Mouse (Mus musculus) frontal cortex, postnatal 14 days (tissue): Measurements from ENCODE around the gene Cd84.
"Not testable (repeated sequence)": the region's sequence is repeated elsewhere in the genome, so short reads cannot be mapped to it uniquely, and the experiment has no call there.

Source experiments
- DNase-seq, 2 experiments: peaks; one replicate each; pipeline ENCODE4 v3.0.0; 2022; ENCODE audit warnings: low spot score in 2 of 2

Gene Cd84

GRCm38 (mm10) chr1:171839488-171839887, at the start of gene Cd84:
TSS of gene Cd84 (plus strand) at chr1:171839697.
- DNase-seq = no peak

- DNase-seq = no peak
Measured at GRCm38 (mm10) chr1:171791491-171791890, 48.0 kb upstream of the Cd84 start.

GRCm38 (mm10) chr1:171796185-171796584, 43.3 kb upstream of the Cd84 start:
- no peak for DNase-seq

- DNase-seq = no peak
Measured at GRCm38 (mm10) chr1:171797840-171798239, 41.7 kb upstream of the Cd84 start.

- DNase-seq = no peak
Measured at GRCm38 (mm10) chr1:171799648-171800047, 39.8 kb upstream of the Cd84 start.

GRCm38 (mm10) chr1:171811048-171811447, 28.4 kb upstream of the Cd84 start:
- DNase-seq = not testable (repeated sequence)

GRCm38 (mm10) chr1:171815545-171816439, 23.7 kb upstream of the Cd84 start:
- no peak for DNase-seq

- DNase-seq = no peak
Measured at GRCm38 (mm10) chr1:171816991-171817390, 22.5 kb upstream of the Cd84 start.

GRCm38 (mm10) chr1:171821331-171821730, 18.2 kb upstream of the Cd84 start:
- DNase-seq = no peak

GRCm38 (mm10) chr1:171825462-171825861, 14.0 kb upstream of the Cd84 start:
- no peak for DNase-seq

- no peak for DNase-seq
Measured at GRCm38 (mm10) chr1:171826164-171826563, 13.3 kb upstream of the Cd84 start.

- DNase-seq = no peak
Measured at GRCm38 (mm10) chr1:171827674-171828073, 11.8 kb upstream of the Cd84 start.

- DNase-seq = no peak
Measured at GRCm38 (mm10) chr1:171840450-171841023, 1.0 kb downstream of the Cd84 start.

- DNase-seq = no peak
Measured at GRCm38 (mm10) chr1:171845035-171845754, 5.7 kb downstream of the Cd84 start.

- DNase-seq = no peak
Measured at GRCm38 (mm10) chr1:171848201-171848600, 8.7 kb downstream of the Cd84 start.

- no peak for DNase-seq
Measured at GRCm38 (mm10) chr1:171848757-171849156, 9.3 kb downstream of the Cd84 start.

- DNase-seq = no peak
Measured at GRCm38 (mm10) chr1:171849454-171849853, 10.0 kb downstream of the Cd84 start.

GRCm38 (mm10) chr1:171865467-171865866, 26.0 kb downstream of the Cd84 start:
- DNase-seq = no peak

- peak; percentile 7 to 8 for DNase-seq
Measured at GRCm38 (mm10) chr1:171886989-171887388, 47.5 kb downstream of the Cd84 start.

- DNase-seq = not testable (repeated sequence)
Measured at GRCm38 (mm10) chr1:171895364-171895763, 55.9 kb downstream of the Cd84 start, which contains the start of gene Gm10521. TSS of gene Gm10521 (plus strand) at chr1:171895664.

GRCm38 (mm10) chr1:171904011-171904410, 64.5 kb downstream of the Cd84 start:
- no peak for DNase-seq
